Mouse (Mus musculus) gastrocnemius, postnatal 14 days (tissue): ENCODE results near the gene Uba1. TPM values are rescaled to one million over a fixed set of nuclear protein-coding genes. Genes with fewer than 3 reads are reported as not detected.
"Not testable (repeated sequence)": the region's sequence is repeated elsewhere in the genome, so short reads cannot be mapped to it uniquely, and the experiment has no call there.

Source experiments
- DNase-seq: peaks from one replicate; pipeline ENCODE4 v3.0.0; 2021; ENCODE audit warnings: mixed read lengths
- intact Hi-C: fragments of 180-260 bp; cut with DNase I; formaldehyde crosslinking; loops from one replicate; pipeline ENCODE4 v1.15.1; 2025; ENCODE audit warnings: low total_unique reads
- total RNA-seq, 2 experiments: library from RNA; stranded (reverse); gene quantifications; 2 replicates each; pipeline ENCODE4 v1.2.3; 2021

Uba1 gene
- total RNA-seq, 2 experiments from 2014 or later = 154 to 161 TPM

DNA sequence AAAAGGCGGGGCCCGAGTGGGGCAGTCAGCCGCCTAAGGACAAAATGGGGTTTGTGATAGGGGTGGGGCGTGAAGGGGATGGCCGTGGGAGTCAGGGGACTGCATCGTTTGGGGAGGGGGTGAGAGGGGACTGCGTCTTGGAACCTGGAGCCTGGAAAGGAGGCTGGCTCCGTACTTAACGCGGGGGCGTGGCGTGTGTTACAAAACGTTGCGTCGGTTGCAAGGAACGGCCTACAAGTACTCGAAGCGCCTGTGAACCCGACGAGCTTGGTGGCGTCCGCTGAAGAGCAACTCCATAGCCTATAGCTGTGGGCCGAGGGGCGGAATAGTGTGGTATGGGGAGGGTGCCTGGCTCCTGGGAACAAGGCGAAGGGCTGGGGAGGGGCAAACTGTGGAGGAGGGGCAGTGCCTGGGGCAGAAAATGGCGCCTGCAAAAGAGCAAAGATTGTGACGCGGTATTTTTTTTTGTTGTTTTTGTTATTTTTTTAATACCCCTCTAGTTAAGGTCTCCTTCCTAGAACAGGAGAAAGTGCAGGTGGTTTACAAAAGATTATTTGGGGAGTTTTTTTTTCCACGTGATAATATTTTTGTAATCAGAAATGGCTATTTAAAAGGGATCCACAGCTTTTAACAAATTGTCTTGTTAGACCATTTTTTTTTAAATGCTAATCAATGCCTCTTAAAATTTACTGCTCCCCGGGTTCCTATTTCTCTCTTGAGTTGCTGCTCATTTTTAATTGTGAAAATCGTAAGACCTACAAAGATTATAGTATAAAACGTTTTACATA, 46.4 kb downstream of the Uba1 start:
- peak; percentile 72 for DNase-seq
- intact Hi-C loops = no loop called here

DNA sequence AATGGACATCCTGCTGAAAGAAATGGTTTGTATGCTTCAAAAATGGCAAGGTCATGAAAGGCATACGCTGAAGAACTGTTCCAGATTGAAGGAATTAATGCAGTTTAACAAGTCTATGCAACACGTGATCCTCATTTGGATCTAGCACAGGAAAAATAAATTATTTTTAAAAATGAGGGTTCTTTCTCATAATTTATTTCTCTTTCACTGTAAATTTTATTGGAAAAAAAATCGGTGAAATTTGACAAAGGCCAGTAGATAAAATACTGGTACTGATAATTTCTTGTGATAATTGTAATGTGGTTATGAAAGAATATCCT, 46.9 kb downstream of the Uba1 start:
- intact Hi-C loops = no loop called here
- no peak for DNase-seq

DNA sequence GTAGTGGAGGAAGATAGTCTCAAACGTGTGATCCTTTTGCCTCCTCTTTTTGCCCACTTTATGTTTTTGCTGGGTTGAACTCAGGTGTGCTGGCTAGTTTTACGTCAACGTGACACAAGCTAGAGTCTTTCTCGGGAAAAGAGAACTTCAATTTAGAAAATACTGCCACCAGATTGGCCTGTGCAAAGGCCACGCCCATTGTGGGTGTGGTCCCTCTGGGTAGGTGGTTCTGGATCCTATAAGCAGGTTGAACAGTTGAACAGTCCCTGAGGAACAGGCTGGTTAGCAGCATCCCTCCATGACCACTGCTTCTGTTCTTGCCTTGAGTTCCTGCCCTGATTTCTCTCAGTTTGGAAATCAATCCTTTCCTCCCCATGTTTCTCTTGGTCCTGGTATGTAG, 70.6 kb downstream of the Uba1 start:
- intact Hi-C loops = no loop called here
- no peak for DNase-seq

DNA sequence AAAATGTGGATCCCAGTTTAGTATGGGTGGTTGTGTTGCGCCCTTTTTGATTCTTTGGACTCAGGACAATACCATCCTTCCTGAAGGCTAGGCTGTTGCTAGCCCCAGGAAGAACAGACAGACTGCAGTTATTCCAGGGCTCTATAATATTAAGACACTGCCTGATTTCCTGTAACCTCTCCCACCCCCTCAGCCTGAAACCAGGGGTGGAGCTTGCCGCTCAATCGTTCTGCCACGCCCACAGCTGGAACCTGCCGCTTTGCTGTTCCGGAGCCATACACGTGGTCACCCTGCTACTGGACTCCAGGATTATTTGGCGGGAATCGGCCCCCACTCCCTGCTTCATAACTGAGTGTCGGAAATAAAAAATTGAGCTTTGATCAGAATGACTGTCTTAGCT, 71.9 kb downstream of the Uba1 start:
- intact Hi-C loops = not testable (repeated sequence)

More for the DNA sequence above, 71.9 kb downstream of the Uba1 start:
- peak; percentile 21 for DNase-seq

Other genes with a start within 250 kb of the Uba1 start
- gene Jade3, start 232.6 kb upstream of the Uba1 start, total RNA-seq = 1 to 10 TPM in 1 of 2 experiments, under 1 TPM in 1; 1.00 to 1.1 TPM
- gene Rgn, start 108.5 kb upstream of the Uba1 start, total RNA-seq = not detected
- gene Rbm10, start 40.8 kb upstream of the Uba1 start, total RNA-seq = 10 to 100 TPM; 13.4 to 14.3 TPM
- gene Ndufb11, start 40.7 kb upstream of the Uba1 start, total RNA-seq = 100 to 1,000 TPM; 322 to 386 TPM
- gene Cdk16, start 29.6 kb downstream of the Uba1 start, total RNA-seq = 100 to 1,000 TPM; 122 TPM
- gene Usp11, start 45.6 kb downstream of the Uba1 start, total RNA-seq = 1 to 10 TPM; 3.1 to 3.4 TPM
- gene Araf, start 139.5 kb downstream of the Uba1 start, total RNA-seq = 10 to 100 TPM; 74.6 to 78.7 TPM
- 1 to 10 TPM; 4.8 to 5.8 TPM for gene Timp1, start 211.8 kb downstream of the Uba1 start, total RNA-seq